Mouse (Mus musculus): ENCODE data around the gene Tmprss5. TPM values are rescaled to one million over a fixed set of nuclear protein-coding genes. Genes with fewer than 3 reads are reported as not detected.
A peak's percentile ranks its signal among the peaks of the same experiment; 100 is the strongest.

Tmprss5 gene
- 0.17 TPM in 1 of 2 replicates, not detected in the other for polyA plus RNA-seq (2015; fragmentation: Nextera tagmentation; extraction: Ambion mirVana)

GRCm38 (mm10) chr9:49081107-49081506, at the start of gene Tmprss5:
Tmprss5 (plus strand) TSS chr9:49081260.
- Histone ChIP-seq H3K9me3 (no peaks in the 10 kb centered on the region), H3K27ac (replicated peaks) (no peak within 1 kb of the TSS), H3K4me1 (no peaks in the 10 kb centered on the region), H3K4me3 (no peak within 1 kb of the TSS), H3K27me3 (replicated peaks) (no peaks in the 10 kb centered on the region), H3K36me3 (peaks cover 51% of the 10 kb centered on the region), H3K4me2 (no peak within 1 kb of the TSS), H3K9ac (no peak within 1 kb of the TSS)
- 68% methylated on average over 5 of the region's 5 CpGs for WGBS
- no peak for ATAC-seq (ENCODE audit: extremely low read depth, insufficient number of reproducible peaks, low FRiP score, low TSS enrichment)

GRCm38 (mm10) chr9:49034764-49035163, 46.3 kb upstream of the Tmprss5 start:
- no peak overlapping the region for H3K27ac ChIP-seq (replicated peaks)
- H3K27me3 ChIP-seq (replicated peaks) = no peaks in the 10 kb centered on the region
- H3K36me3 ChIP-seq = peaks cover 99% of the 10 kb centered on the region
- 88% methylated on average over 4 of the region's 4 CpGs for WGBS
- H3K4me3 ChIP-seq = no peak overlapping the region
- no peak for ATAC-seq (ENCODE audit: extremely low read depth, insufficient number of reproducible peaks, low FRiP score, low TSS enrichment)
- no peak overlapping the region for H3K4me2 ChIP-seq
- no peaks in the 10 kb centered on the region for H3K9me3 ChIP-seq
- H3K4me1 ChIP-seq = no peaks in the 10 kb centered on the region
- no peak overlapping the region for H3K9ac ChIP-seq

GRCm38 (mm10) chr9:49050901-49051300, 30.2 kb upstream of the Tmprss5 start:
- H3K27ac ChIP-seq (replicated peaks) = no peak overlapping the region
- WGBS = 65% methylated on average over 5 of the region's 5 CpGs
- ATAC-seq (ENCODE audit: extremely low read depth, insufficient number of reproducible peaks, low FRiP score, low TSS enrichment) = no peak
- H3K4me3 ChIP-seq = no peak overlapping the region
- no peaks in the 10 kb centered on the region for H3K9me3 ChIP-seq
- no peaks in the 10 kb centered on the region for H3K27me3 ChIP-seq (replicated peaks)
- H3K9ac ChIP-seq = no peak overlapping the region
- H3K4me2 ChIP-seq = no peak overlapping the region
- no peaks in the 10 kb centered on the region for H3K36me3 ChIP-seq
- 0 out of 2 replicates have a peak, but pooled peaks cover 4% of the 10 kb centered on the region for H3K4me1 ChIP-seq

GRCm38 (mm10) chr9:49051349-49051748, 29.7 kb upstream of the Tmprss5 start:
- WGBS = 16% methylated on average over 5 of the region's 5 CpGs
- Histone ChIP-seq H3K9ac (no peak overlapping the region), H3K4me3 (no peak overlapping the region), H3K36me3 (no peaks in the 10 kb centered on the region), H3K4me2 (no peak overlapping the region), H3K9me3 (no peaks in the 10 kb centered on the region), H3K4me1 (peaks cover 8% of the 10 kb centered on the region), H3K27ac (replicated peaks) (no peak overlapping the region), H3K27me3 (replicated peaks) (no peaks in the 10 kb centered on the region)
- ATAC-seq (ENCODE audit: extremely low read depth, insufficient number of reproducible peaks, low FRiP score, low TSS enrichment) = no peak

- H3K4me3 ChIP-seq = no peak overlapping the region
- H3K4me2 ChIP-seq = no peak overlapping the region
- WGBS = 65% methylated on average over 3 of the region's 3 CpGs
- H3K27me3 ChIP-seq (replicated peaks) = no peaks in the 10 kb centered on the region
- peaks cover 16% of the 10 kb centered on the region for H3K36me3 ChIP-seq
- no peak for ATAC-seq (ENCODE audit: extremely low read depth, insufficient number of reproducible peaks, low FRiP score, low TSS enrichment)
- no peak overlapping the region for H3K9ac ChIP-seq
- H3K27ac ChIP-seq (replicated peaks) = no peak overlapping the region
- H3K9me3 ChIP-seq = no peaks in the 10 kb centered on the region
- peaks cover 29% of the 10 kb centered on the region for H3K4me1 ChIP-seq
Measured at GRCm38 (mm10) chr9:49054028-49054427, 27.0 kb upstream of the Tmprss5 start.

GRCm38 (mm10) chr9:49055333-49056205, 25.5 kb upstream of the Tmprss5 start, which contains the start of gene Zw10:
Zw10 (plus strand) TSS chr9:49055613.
- peak within 1 kb of the TSS; percentile 73 for H3K27ac ChIP-seq (replicated peaks)
- no peaks in the 10 kb centered on the region for H3K27me3 ChIP-seq (replicated peaks)
- ATAC-seq (ENCODE audit: extremely low read depth, insufficient number of reproducible peaks, low FRiP score, low TSS enrichment) = peak; percentile 92
- peak within 1 kb of the TSS; percentile 93 for H3K4me3 ChIP-seq
- H3K36me3 ChIP-seq = peaks cover 27% of the 10 kb centered on the region
- H3K4me1 ChIP-seq = peaks cover 29% of the 10 kb centered on the region
- peak within 1 kb of the TSS; percentile 94 for H3K9ac ChIP-seq
- no peaks in the 10 kb centered on the region for H3K9me3 ChIP-seq
- under 1% methylated on average over 53 of the region's 53 CpGs for WGBS
- H3K4me2 ChIP-seq = peak within 1 kb of the TSS; percentile 73

GRCm38 (mm10) chr9:49076847-49077246, 4.2 kb upstream of the Tmprss5 start:
- 72% methylated on average over 3 of the region's 3 CpGs for WGBS
- Histone ChIP-seq H3K9ac (no peak overlapping the region), H3K4me1 (no peaks in the 10 kb centered on the region), H3K9me3 (no peaks in the 10 kb centered on the region), H3K27me3 (replicated peaks) (no peaks in the 10 kb centered on the region), H3K27ac (replicated peaks) (no peak overlapping the region), H3K4me2 (no peak overlapping the region), H3K36me3 (peaks cover 89% of the 10 kb centered on the region), H3K4me3 (no peak overlapping the region)
- ATAC-seq (ENCODE audit: extremely low read depth, insufficient number of reproducible peaks, low FRiP score, low TSS enrichment) = no peak

GRCm38 (mm10) chr9:49081561-49081960, 501 bp downstream of the Tmprss5 start:
- H3K36me3 ChIP-seq = peaks cover 47% of the 10 kb centered on the region
- no peaks in the 10 kb centered on the region for H3K27me3 ChIP-seq (replicated peaks)
- no peaks in the 10 kb centered on the region for H3K4me1 ChIP-seq
- 14% methylated on average over 4 of the region's 4 CpGs for WGBS
- no peak for ATAC-seq (ENCODE audit: extremely low read depth, insufficient number of reproducible peaks, low FRiP score, low TSS enrichment)
- H3K9me3 ChIP-seq = no peaks in the 10 kb centered on the region
- no peak overlapping the region for H3K27ac ChIP-seq (replicated peaks)
- H3K9ac ChIP-seq = no peak overlapping the region
- H3K4me3 ChIP-seq = no peak overlapping the region
- no peak overlapping the region for H3K4me2 ChIP-seq

- Histone ChIP-seq H3K9ac (no peak overlapping the region), H3K4me2 (no peak overlapping the region), H3K4me3 (no peak overlapping the region), H3K27me3 (replicated peaks) (no peaks in the 10 kb centered on the region), H3K27ac (replicated peaks) (no peak overlapping the region), H3K9me3 (no peaks in the 10 kb centered on the region), H3K4me1 (no peaks in the 10 kb centered on the region), H3K36me3 (peaks cover 3% of the 10 kb centered on the region; the same call in 1 of the 2 replicates)
- ATAC-seq (ENCODE audit: extremely low read depth, insufficient number of reproducible peaks, low FRiP score, low TSS enrichment) = no peak
- 69% methylated on average over 11 of the region's 11 CpGs for WGBS
Measured at GRCm38 (mm10) chr9:49087317-49087716, 6.3 kb downstream of the Tmprss5 start.

- no peak for ATAC-seq (ENCODE audit: extremely low read depth, insufficient number of reproducible peaks, low FRiP score, low TSS enrichment)
- Histone ChIP-seq H3K27ac (replicated peaks) (no peak overlapping the region), H3K9me3 (no peaks in the 10 kb centered on the region), H3K36me3 (no peaks in the 10 kb centered on the region), H3K4me2 (no peak overlapping the region), H3K27me3 (replicated peaks) (no peaks in the 10 kb centered on the region), H3K9ac (no peak overlapping the region), H3K4me1 (peaks cover 11% of the 10 kb centered on the region), H3K4me3 (no peak overlapping the region)
- WGBS = 77% methylated on average over 3 of the region's 3 CpGs
Measured at GRCm38 (mm10) chr9:49098871-49099270, 17.8 kb downstream of the Tmprss5 start.

- no peak overlapping the region for H3K4me3 ChIP-seq
- no peaks in the 10 kb centered on the region for H3K9me3 ChIP-seq
- H3K9ac ChIP-seq = no peak overlapping the region
- no peaks in the 10 kb centered on the region for H3K27me3 ChIP-seq (replicated peaks)
- 30% methylated on average over 1 of the region's 1 CpGs for WGBS
- H3K36me3 ChIP-seq = no peaks in the 10 kb centered on the region
- no peak overlapping the region for H3K4me2 ChIP-seq
- H3K4me1 ChIP-seq = peaks cover 16% of the 10 kb centered on the region
- ATAC-seq (ENCODE audit: extremely low read depth, insufficient number of reproducible peaks, low FRiP score, low TSS enrichment) = no peak
- no peak overlapping the region for H3K27ac ChIP-seq (replicated peaks)
Measured at GRCm38 (mm10) chr9:49102328-49102727, 21.3 kb downstream of the Tmprss5 start.

GRCm38 (mm10) chr9:49109101-49109500, 28.0 kb downstream of the Tmprss5 start:
- Histone ChIP-seq H3K27me3 (replicated peaks) (0 out of 2 replicates have a peak, but pooled peaks cover 3% of the 10 kb centered on the region), H3K9me3 (no peaks in the 10 kb centered on the region), H3K4me1 (peaks cover 19% of the 10 kb centered on the region), H3K4me2 (no peak overlapping the region), H3K4me3 (no peak overlapping the region), H3K27ac (replicated peaks) (no peak overlapping the region), H3K9ac (no peak overlapping the region), H3K36me3 (no peaks in the 10 kb centered on the region)
- ATAC-seq (ENCODE audit: extremely low read depth, insufficient number of reproducible peaks, low FRiP score, low TSS enrichment) = no peak
- WGBS = 59% methylated on average over 7 of the region's 7 CpGs

All from heart, embryonic 13.5 days (tissue).